7 mouse cellular contexts compared by ENCODE assay signal in the genomic region with DNA sequence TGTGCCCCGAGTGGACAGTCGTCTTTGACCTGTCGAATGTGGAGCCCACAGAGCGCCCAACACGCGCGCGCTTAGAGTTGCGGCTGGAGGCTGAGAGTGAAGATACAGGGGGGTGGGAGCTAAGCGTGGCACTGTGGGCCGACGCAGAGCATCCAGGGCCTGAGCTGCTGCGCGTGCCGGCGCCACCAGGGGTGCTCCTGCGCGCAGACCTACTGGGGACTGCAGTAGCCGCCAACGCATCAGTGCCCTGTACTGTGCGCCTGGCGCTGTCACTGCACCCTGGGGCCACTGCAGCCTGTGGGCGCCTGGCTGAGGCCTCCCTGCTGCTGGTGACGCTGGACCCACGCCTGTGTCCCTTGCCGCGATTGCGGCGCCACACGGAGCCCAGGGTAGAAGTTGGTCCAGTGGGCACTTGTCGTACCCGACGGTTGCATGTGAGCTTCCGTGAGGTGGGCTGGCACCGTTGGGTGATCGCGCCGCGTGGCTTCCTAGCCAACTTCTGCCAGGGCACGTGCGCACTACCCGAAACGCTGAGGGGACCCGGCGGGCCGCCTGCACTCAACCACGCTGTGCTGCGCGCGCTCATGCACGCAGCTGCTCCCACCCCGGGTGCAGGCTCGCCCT. TPM values are rescaled to one million over a fixed set of nuclear protein-coding genes. Genes with fewer than 3 reads are reported as not detected.
DNase-seq lines count a peak whose midpoint lies in the region; ATAC-seq lines count a peak whose summit lies in the region.

No protein-coding gene starts in this region.

- H3K27me3 ChIP-seq in heart, embryonic 16.5 days (ENCODE audit: control insufficient read depth, insufficient read depth, low read length), result peaks cover 9% of the 10 kb centered on the region; the same call in 1 of the 2 replicates
- no peaks in the 10 kb centered on the region for H3K27me3 ChIP-seq in midbrain, embryonic 15.5 days (replicated peaks)

- peak overlapping the region; percentile 19 for H3K4me3 ChIP-seq in heart, embryonic 16.5 days (ENCODE audit: low read length)
- H3K4me3 ChIP-seq in midbrain, embryonic 15.5 days, result no peak overlapping the region

- peak overlapping the region; percentile 35; the same call in 1 of the 2 replicates for H3K9ac ChIP-seq in heart, embryonic 16.5 days (ENCODE audit: low read length)
- 0 out of 2 replicates have a peak overlapping the region, but pooled peaks have one; percentile 2 for H3K9ac ChIP-seq in midbrain, embryonic 15.5 days

- peaks cover 9% of the 10 kb centered on the region for H3K4me1 ChIP-seq in heart, embryonic 16.5 days (ENCODE audit: control insufficient read depth, insufficient read depth, low read length)
- H3K4me1 ChIP-seq in midbrain, embryonic 15.5 days, result peaks cover 24% of the 10 kb centered on the region

- DNase-seq in thymus, postnatal 14 days, result peak; percentile 15
- DNase-seq in thymus, adult 18-20 months, result no peak
- peak; percentile 80 for DNase-seq in embryo, embryonic 10.5 days (ENCODE audit: low spot score)
- peak; percentile 73 to 89 for DNase-seq in left cerebral cortex, postnatal 14 days (ENCODE audit: low spot score in 2 of 2)
- no peak for DNase-seq in urinary bladder, adult 2 months (ENCODE audit: low spot score)

- H3K9me3 ChIP-seq in heart, embryonic 16.5 days (replicated peaks; ENCODE audit: control insufficient read depth, low read length), result no peaks in the 10 kb centered on the region
- no peaks in the 10 kb centered on the region for H3K9me3 ChIP-seq in midbrain, embryonic 15.5 days

- H3K36me3 ChIP-seq in heart, embryonic 16.5 days (ENCODE audit: control insufficient read depth, insufficient read depth), result peaks cover 39% of the 10 kb centered on the region
- peaks cover 44% of the 10 kb centered on the region for H3K36me3 ChIP-seq in midbrain, embryonic 15.5 days (replicated peaks)

- intact Hi-C loops in left cerebral cortex, postnatal 14 days (cut with DNase I), result no loop called here

- ATAC-seq in heart, embryonic 16.5 days (replicated peaks; ENCODE audit: extremely low read depth, insufficient read depth, low FRiP score), result peak; percentile 63; the same call in 1 of the 2 replicates
- peak; percentile 75 for ATAC-seq in midbrain, embryonic 15.5 days (replicated peaks)

- 38% methylated on average over 53 of the region's 53 CpGs for WGBS in heart, embryonic 16.5 days
- WGBS in midbrain, embryonic 15.5 days, result 27% methylated on average over 53 of the region's 53 CpGs

- peak overlapping the region; percentile 48 for H3K4me2 ChIP-seq in heart, embryonic 16.5 days (ENCODE audit: low read depth, low read length)
- no peak overlapping the region; the same call in 1 of the 2 replicates for H3K4me2 ChIP-seq in midbrain, embryonic 15.5 days

- H3K27ac ChIP-seq in heart, embryonic 16.5 days (ENCODE audit: low read length), result no peak overlapping the region
- no peak overlapping the region for H3K27ac ChIP-seq in midbrain, embryonic 15.5 days

RNA-seq across cellular contexts. Expression of a gene that starts 1.2 kb away (rescaled TPM):
- 0.45 and 1.4 TPM in 2 replicates for polyA plus RNA-seq in heart, embryonic 16.5 days (2015; fragmentation: Nextera tagmentation; extraction: Ambion mirVana)
- 10 to 100 TPM; 15.4 to 20.8 TPM for total RNA-seq in left cerebral cortex, postnatal 14 days (2021)
- 5.3 and 7.4 TPM in 2 replicates for polyA plus RNA-seq in midbrain, embryonic 15.5 days (2015; fragmentation: Nextera tagmentation; extraction: Ambion mirVana)
- 0.74 and 1.3 TPM in 2 replicates for polyA plus RNA-seq in urinary bladder, adult 2 months (2012; rRNA removed)

RNA-seq across cellular contexts. Expression of a gene that starts 15.3 kb away (rescaled TPM):
- 1.3 TPM in 2 replicates for polyA plus RNA-seq in heart, embryonic 16.5 days (2015; fragmentation: Nextera tagmentation; extraction: Ambion mirVana)
- 100 to 1,000 TPM; 118 to 126 TPM for total RNA-seq in left cerebral cortex, postnatal 14 days (2021)
- 38.2 and 40.1 TPM in 2 replicates for polyA plus RNA-seq in midbrain, embryonic 15.5 days (2015; fragmentation: Nextera tagmentation; extraction: Ambion mirVana)
- 1.3 and 2.1 TPM in 2 replicates for polyA plus RNA-seq in urinary bladder, adult 2 months (2012; rRNA removed)

RNA-seq across cellular contexts. Expression of a gene that starts 22.2 kb away (rescaled TPM):
- polyA plus RNA-seq in heart, embryonic 16.5 days (2015; fragmentation: Nextera tagmentation; extraction: Ambion mirVana), result 7.9 and 9.7 TPM in 2 replicates
- 10 to 100 TPM; 49.8 to 53.4 TPM for total RNA-seq in left cerebral cortex, postnatal 14 days (2021)
- 15.1 and 16.0 TPM in 2 replicates for polyA plus RNA-seq in midbrain, embryonic 15.5 days (2015; fragmentation: Nextera tagmentation; extraction: Ambion mirVana)
- polyA plus RNA-seq in urinary bladder, adult 2 months (2012; rRNA removed), result 16.4 and 30.5 TPM in 2 replicates

RNA-seq across cellular contexts. Expression of a gene that starts 28.5 kb away (rescaled TPM):
- 326 and 334 TPM in 2 replicates for polyA plus RNA-seq in heart, embryonic 16.5 days (2015; fragmentation: Nextera tagmentation; extraction: Ambion mirVana)
- total RNA-seq in left cerebral cortex, postnatal 14 days (2021), result 100 to 1,000 TPM; 122 to 132 TPM
- 299 and 322 TPM in 2 replicates for polyA plus RNA-seq in midbrain, embryonic 15.5 days (2015; fragmentation: Nextera tagmentation; extraction: Ambion mirVana)
- 211 and 264 TPM in 2 replicates for polyA plus RNA-seq in urinary bladder, adult 2 months (2012; rRNA removed)

RNA-seq across cellular contexts. Expression of a gene that starts 28.6 kb away (rescaled TPM):
- polyA plus RNA-seq in heart, embryonic 16.5 days (2015; fragmentation: Nextera tagmentation; extraction: Ambion mirVana), result 34.1 and 34.2 TPM in 2 replicates
- 10 to 100 TPM; 43.5 to 44.6 TPM for total RNA-seq in left cerebral cortex, postnatal 14 days (2021)
- 44.5 and 48.0 TPM in 2 replicates for polyA plus RNA-seq in midbrain, embryonic 15.5 days (2015; fragmentation: Nextera tagmentation; extraction: Ambion mirVana)
- 35.1 and 35.2 TPM in 2 replicates for polyA plus RNA-seq in urinary bladder, adult 2 months (2012; rRNA removed)

Comparison
In these comparisons a context has a peak if more than half of its experiments do, and no peak if none do; other contexts are left out.
1. DNase-seq: peak in thymus, postnatal 14 days (single experiment), embryo, embryonic 10.5 days (single experiment) and left cerebral cortex, postnatal 14 days (2 of 2); none in thymus, adult 18-20 months (0 of 2) and urinary bladder, adult 2 months (single experiment).
2. RNA of a gene that starts 15.3 kb away (polyA plus RNA-seq): 38.2 to 40.1 TPM in midbrain, embryonic 15.5 days; 1.3 to 2.1 TPM in urinary bladder, adult 2 months and 1.3 TPM in heart, embryonic 16.5 days; every median in the first group is over 10 times any median in the second.